Mouse (Mus musculus): ENCODE data around the gene Egflam. TPM values are rescaled to one million over a fixed set of nuclear protein-coding genes. Genes with fewer than 3 reads are reported as not detected.

Gene Egflam
- polyA plus RNA-seq, 2 experiments from 2014 or later = not detected

DNA sequence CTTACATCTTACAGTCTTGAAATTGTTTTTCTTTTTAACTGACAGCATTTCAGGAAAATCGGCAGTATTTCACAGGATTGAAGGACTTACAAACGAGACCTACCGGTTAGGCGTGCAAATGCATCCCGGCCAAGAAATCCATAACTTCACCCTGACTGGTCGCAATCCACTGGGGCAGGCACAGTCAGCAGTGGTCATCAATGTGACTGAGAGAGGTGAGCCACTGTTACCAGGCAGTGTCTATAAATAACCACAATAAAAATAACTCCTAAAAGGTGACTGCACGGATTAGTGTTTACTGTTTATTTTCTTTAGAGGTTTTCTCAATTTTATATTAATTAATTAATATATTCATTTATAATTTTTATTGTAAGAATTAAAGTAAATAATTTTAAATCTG, 224.8 kb downstream of the Egflam start:
- ATAC-seq = no peak

- ATAC-seq = no peak
Observed at GRCm38 (mm10) chr15:7172875-7173274, 225.3 kb downstream of the Egflam start.

DNA sequence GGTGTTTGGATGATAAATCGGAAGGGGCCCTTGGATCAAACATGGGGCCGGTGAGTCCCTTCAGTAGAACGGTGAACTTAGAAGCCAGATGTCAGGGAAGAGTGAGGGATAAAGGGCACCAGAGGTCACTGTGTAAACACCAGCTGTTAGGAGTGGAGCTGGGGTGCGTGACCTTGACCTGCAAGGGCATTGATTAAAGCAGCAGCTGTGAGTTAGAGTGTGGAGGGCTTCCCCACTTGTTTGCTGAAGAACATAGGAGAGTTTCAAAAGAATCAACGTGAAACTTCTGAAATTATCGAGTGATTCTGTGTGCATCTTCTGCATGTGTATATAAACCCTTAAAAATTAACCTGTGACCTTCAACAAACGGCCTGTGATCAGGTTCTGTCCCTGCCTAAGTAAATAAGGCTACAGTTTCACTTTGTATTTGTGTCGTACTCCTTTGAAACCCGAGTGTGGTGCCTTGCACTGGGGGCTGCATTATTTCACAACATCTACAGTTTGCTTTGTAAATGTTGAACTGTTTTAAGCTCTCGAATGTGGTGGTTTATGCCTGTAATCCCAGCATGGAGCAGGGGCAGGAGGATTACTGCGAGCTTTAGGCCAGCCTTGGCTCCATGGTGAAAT, 230.2 kb downstream of the Egflam start:
- ATAC-seq = no peak

- ATAC-seq = no peak
Observed at GRCm38 (mm10) chr15:7167238-7167905, 230.8 kb downstream of the Egflam start.

DNA sequence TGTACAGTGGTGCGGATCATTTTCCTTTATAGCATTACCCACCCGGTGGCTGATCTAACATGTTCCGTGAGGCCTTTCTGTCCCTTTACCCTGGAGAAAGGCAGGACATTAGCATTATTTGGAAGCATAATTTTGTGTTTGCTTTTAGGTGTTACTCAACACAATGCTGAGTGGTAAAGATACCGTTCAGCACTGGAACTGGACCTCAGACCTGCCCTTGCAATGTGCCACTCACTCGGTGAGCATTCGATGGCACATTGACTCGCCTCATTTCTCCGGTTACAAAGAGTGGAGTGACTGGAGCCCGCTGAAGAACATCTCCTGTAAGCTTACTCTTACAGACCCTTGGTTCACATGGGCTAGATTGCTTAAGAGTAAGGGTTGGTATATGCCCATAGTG, 231.5 kb downstream of the Egflam start:
- ATAC-seq = no peak

DNA sequence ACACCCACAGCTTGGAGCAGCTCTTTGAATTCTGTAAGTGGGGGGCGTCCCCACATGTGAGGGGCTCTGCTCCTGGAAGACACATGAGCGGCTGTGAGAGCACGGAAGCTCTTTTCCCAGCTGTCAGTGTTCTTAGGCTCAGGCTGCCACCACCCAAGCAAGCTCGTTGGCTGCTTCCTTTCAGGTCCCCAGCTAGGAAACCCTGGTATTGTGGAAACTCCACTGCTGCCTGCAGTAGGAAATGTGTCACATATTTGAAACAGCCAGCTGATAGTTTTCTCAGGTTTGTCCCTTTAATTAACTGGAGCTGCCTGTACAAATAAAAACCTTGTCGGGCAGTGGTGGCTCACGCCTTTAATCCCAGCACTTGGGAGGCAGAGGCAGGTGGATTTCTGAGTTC, 234.3 kb downstream of the Egflam start:
- no peak for ATAC-seq

- ATAC-seq = no peak
Observed at GRCm38 (mm10) chr15:7160321-7160720, 237.9 kb downstream of the Egflam start.

DNA sequence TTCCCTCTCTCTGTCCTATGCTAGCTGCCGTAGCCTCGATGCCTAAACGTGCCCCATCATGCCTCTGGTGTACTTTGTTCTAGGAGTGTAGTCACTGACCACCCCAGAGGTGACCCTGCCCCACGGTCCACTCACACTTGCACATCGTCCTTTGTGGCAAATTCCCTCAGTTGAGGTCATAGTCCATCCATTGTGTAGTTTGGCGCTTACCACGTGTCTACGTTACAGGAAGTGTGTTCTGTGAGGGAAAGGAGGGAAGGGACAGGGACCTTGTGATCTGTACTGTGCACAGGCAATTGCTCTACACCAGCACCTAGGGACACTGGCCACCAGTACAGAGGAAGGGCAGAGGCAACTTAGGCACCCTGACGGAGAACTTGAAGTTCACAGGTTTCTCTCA, 238.3 kb downstream of the Egflam start:
- no peak for ATAC-seq

GRCm38 (mm10) chr15:7157658-7158057, 240.5 kb downstream of the Egflam start:
- ATAC-seq = no peak

Measured in CD4-positive, CD25-positive, alpha-beta regulatory T cell, adult 4 months (primary cell).